Mouse (Mus musculus) heart, adult 8-10 months (tissue): Measurements from ENCODE around the gene Pip5k1b. TPM values are rescaled to one million over a fixed set of nuclear protein-coding genes. Genes with fewer than 3 reads are reported as not detected.

ENCODE experiments used
- DNase-seq: peaks from one replicate; pipeline ENCODE4 v3.0.0; 2022; ENCODE audit warnings: low spot score
- total RNA-seq, 4 experiments: library from RNA; stranded (reverse); gene quantifications; 2 replicates each; pipeline ENCODE4 v1.2.4; 2022

Gene Pip5k1b
- total RNA-seq, 4 experiments from 2014 or later: 20.2 to 23.1 (median 21.5) TPM

- no peak for DNase-seq
Observed at GRCm38 (mm10) chr19:24518384-24518783, 37.3 kb downstream of the Pip5k1b start.

- no peak for DNase-seq
Observed at GRCm38 (mm10) chr19:24517057-24517456, 38.6 kb downstream of the Pip5k1b start.

- DNase-seq: no peak
Observed at GRCm38 (mm10) chr19:24515941-24516340, 39.7 kb downstream of the Pip5k1b start.

GRCm38 (mm10) chr19:24514661-24515642, 40.7 kb downstream of the Pip5k1b start:
- no peak for DNase-seq

GRCm38 (mm10) chr19:24513105-24513843, 42.4 kb downstream of the Pip5k1b start:
- no peak for DNase-seq

- DNase-seq: no peak
Observed at GRCm38 (mm10) chr19:24511939-24512338, 43.7 kb downstream of the Pip5k1b start.

GRCm38 (mm10) chr19:24509391-24509790, 46.3 kb downstream of the Pip5k1b start:
- DNase-seq: no peak

- no peak for DNase-seq
Observed at GRCm38 (mm10) chr19:24508087-24508767, 47.4 kb downstream of the Pip5k1b start.

GRCm38 (mm10) chr19:24502736-24503421, 52.8 kb downstream of the Pip5k1b start:
- DNase-seq: no peak

GRCm38 (mm10) chr19:24501525-24501924, 54.1 kb downstream of the Pip5k1b start:
- no peak for DNase-seq

- no peak for DNase-seq
Observed at GRCm38 (mm10) chr19:24500431-24500830, 55.2 kb downstream of the Pip5k1b start.

GRCm38 (mm10) chr19:24499291-24499690, 56.4 kb downstream of the Pip5k1b start:
- DNase-seq: no peak

GRCm38 (mm10) chr19:24493887-24494286, 61.8 kb downstream of the Pip5k1b start:
- DNase-seq: no peak

- DNase-seq: no peak
Observed at GRCm38 (mm10) chr19:24491824-24492223, 63.8 kb downstream of the Pip5k1b start.

- no peak for DNase-seq
Observed at GRCm38 (mm10) chr19:24490275-24490674, 65.4 kb downstream of the Pip5k1b start.

GRCm38 (mm10) chr19:24486433-24487296, 69.0 kb downstream of the Pip5k1b start:
- DNase-seq: no peak

GRCm38 (mm10) chr19:24484612-24485194, 71.0 kb downstream of the Pip5k1b start:
- DNase-seq: no peak

- no peak for DNase-seq
Observed at GRCm38 (mm10) chr19:24480916-24481315, 74.8 kb downstream of the Pip5k1b start.

GRCm38 (mm10) chr19:24476929-24477882, 78.5 kb downstream of the Pip5k1b start, which contains the start of gene Fam122a:
Gene Fam122a (minus strand): TSS chr19:24477356.
- peak; percentile 80 for DNase-seq
